Mouse (Mus musculus): Measurements from ENCODE around the gene Oas3.

Oas3 gene

GRCm38 (mm10) chr5:120752786-120753185 is 24.7 kb downstream of the Oas3 start:
- in situ Hi-C loops (cut with MboI): no loop called here

GRCm38 (mm10) chr5:120751206-120751605 is 26.3 kb downstream of the Oas3 start:
- in situ Hi-C loops (cut with MboI): no loop called here

- in situ Hi-C loops (cut with MboI): no loop called here
Observed at GRCm38 (mm10) chr5:120749688-120750087, 27.8 kb downstream of the Oas3 start, which contains the start of gene Oas2. Gene Oas2, minus strand, starts transcription at chr5:120749853.

- in situ Hi-C loops (cut with MboI): no loop called here
Observed at GRCm38 (mm10) chr5:120746451-120746850, 31.0 kb downstream of the Oas3 start.

- in situ Hi-C loops (cut with MboI): no loop called here
Observed at GRCm38 (mm10) chr5:120742125-120742524, 35.3 kb downstream of the Oas3 start.

- in situ Hi-C loops (cut with MboI): no loop called here
Observed at GRCm38 (mm10) chr5:120734380-120734990, 43.0 kb downstream of the Oas3 start.

- in situ Hi-C loops (cut with MboI): no loop called here
Observed at GRCm38 (mm10) chr5:120733696-120734095, 43.8 kb downstream of the Oas3 start.

- in situ Hi-C loops (cut with MboI): no loop called here
Observed at GRCm38 (mm10) chr5:120732740-120733139, 44.7 kb downstream of the Oas3 start.

GRCm38 (mm10) chr5:120729319-120729718 is 48.1 kb downstream of the Oas3 start:
- in situ Hi-C loops (cut with MboI): no loop called here

GRCm38 (mm10) chr5:120725811-120726455 is 51.5 kb downstream of the Oas3 start:
- in situ Hi-C loops (cut with MboI): no loop called here

- in situ Hi-C loops (cut with MboI): loop anchor here (25.0 kb wide), 1 partner anchor 209 kb away; the partner anchor contains the start of genes Plbd2 and Slc8b1
Observed at GRCm38 (mm10) chr5:120721005-120721404, 56.5 kb downstream of the Oas3 start.

GRCm38 (mm10) chr5:120718600-120719378 is 58.7 kb downstream of the Oas3 start:
- in situ Hi-C loops (cut with MboI): loop anchor here (25.0 kb wide), 1 partner anchor 206 kb away; the partner anchor contains the start of genes Plbd2 and Slc8b1

GRCm38 (mm10) chr5:120717136-120717535 is 60.3 kb downstream of the Oas3 start:
- in situ Hi-C loops (cut with MboI): loop anchor here (25.0 kb wide), 1 partner anchor 205 kb away; the partner anchor contains the start of genes Plbd2 and Slc8b1

GRCm38 (mm10) chr5:120714314-120714713 is 63.1 kb downstream of the Oas3 start:
- in situ Hi-C loops (cut with MboI): loop anchor here (5.0 to 25.0 kb wide), 3 partner anchors 37 to 202 kb away; partner anchors contain the start of genes Plbd2 and Slc8b1

GRCm38 (mm10) chr5:120712721-120713120 is 64.7 kb downstream of the Oas3 start:
- in situ Hi-C loops (cut with MboI): loop anchor here (5.0 to 25.0 kb wide), 3 partner anchors 35 to 200 kb away; partner anchors contain the start of genes Plbd2 and Slc8b1

GRCm38 (mm10) chr5:120711827-120712226 is 65.6 kb downstream of the Oas3 start, which contains the start of gene Dtx1:
Gene Dtx1, minus strand, starts transcription at chr5:120711927.
- in situ Hi-C loops (cut with MboI): loop anchor here (5.0 to 25.0 kb wide), 3 partner anchors 35 to 200 kb away; partner anchors contain the start of genes Plbd2 and Slc8b1

GRCm38 (mm10) chr5:120711416-120711815 is 66.0 kb downstream of the Oas3 start:
- in situ Hi-C loops (cut with MboI): loop anchor here (5.0 to 25.0 kb wide), 3 partner anchors 34 to 199 kb away; partner anchors contain the start of genes Plbd2 and Slc8b1

GRCm38 (mm10) chr5:120710826-120711248 is 66.6 kb downstream of the Oas3 start:
- in situ Hi-C loops (cut with MboI): loop anchor here (5.0 to 25.0 kb wide), 3 partner anchors 34 to 199 kb away; partner anchors contain the start of genes Plbd2 and Slc8b1

GRCm38 (mm10) chr5:120710161-120710825 is 67.2 kb downstream of the Oas3 start:
- in situ Hi-C loops (cut with MboI): loop anchor here (5.0 to 25.0 kb wide), 3 partner anchors 33 to 198 kb away; partner anchors contain the start of genes Plbd2 and Slc8b1

GRCm38 (mm10) chr5:120706976-120707375 is 70.5 kb downstream of the Oas3 start:
- in situ Hi-C loops (cut with MboI): loop anchor here (25.0 kb wide), 1 partner anchor 195 kb away; the partner anchor contains the start of genes Plbd2 and Slc8b1

- in situ Hi-C loops (cut with MboI): loop anchor here (25.0 kb wide), 1 partner anchor 194 kb away; the partner anchor contains the start of genes Plbd2 and Slc8b1
Observed at GRCm38 (mm10) chr5:120706541-120706940, 70.9 kb downstream of the Oas3 start.

Data from mature B cell (primary cell).